Mouse (Mus musculus): Measurements from ENCODE around the gene Xkr8.

DNA sequence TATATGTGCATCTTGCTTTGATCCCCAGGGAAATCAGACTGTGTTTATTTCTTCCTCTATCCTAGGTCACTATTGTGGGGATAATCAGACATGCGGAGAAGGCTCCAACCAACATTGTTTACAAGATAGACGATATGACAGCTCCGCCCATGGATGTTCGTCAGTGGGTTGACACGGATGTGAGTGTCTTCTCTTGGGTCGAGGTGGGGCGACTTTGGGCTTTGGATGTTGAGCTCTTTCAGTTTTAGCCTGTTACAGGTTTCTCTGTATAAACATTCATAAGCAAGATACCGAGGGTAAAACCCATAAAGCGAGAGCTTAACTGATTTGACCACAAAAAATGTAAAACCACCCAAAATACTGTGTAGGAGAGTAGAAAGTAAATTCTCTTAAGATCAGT is 39.4 kb upstream of the Xkr8 start:
- TF ChIP-seq CTCF (IDR thresholded peaks at IDR 0.05; ENCODE audit: borderline replicate concordance, insufficient read depth, low read depth, low read length): no peak
- TF ChIP-seq POLR2A (IDR thresholded peaks at IDR 0.05; ENCODE audit: borderline replicate concordance, insufficient read depth, low read length): no peak
